Mouse (Mus musculus): ENCODE data around the gene St3gal2.
"Not testable (repeated sequence)": the region's sequence is repeated elsewhere in the genome, so short reads cannot be mapped to it uniquely, and the experiment has no call there.

The St3gal2 gene

GRCm38 (mm10) chr8:110917415-110917814, 2.3 kb upstream of the St3gal2 start:
- DNase-seq = no peak

- no peak for DNase-seq
These were observed 1.7 kb upstream of the St3gal2 start for GRCm38 (mm10) chr8:110918027-110918426.

GRCm38 (mm10) chr8:110918460-110918859, 1.3 kb upstream of the St3gal2 start:
- DNase-seq = no peak

DNA sequence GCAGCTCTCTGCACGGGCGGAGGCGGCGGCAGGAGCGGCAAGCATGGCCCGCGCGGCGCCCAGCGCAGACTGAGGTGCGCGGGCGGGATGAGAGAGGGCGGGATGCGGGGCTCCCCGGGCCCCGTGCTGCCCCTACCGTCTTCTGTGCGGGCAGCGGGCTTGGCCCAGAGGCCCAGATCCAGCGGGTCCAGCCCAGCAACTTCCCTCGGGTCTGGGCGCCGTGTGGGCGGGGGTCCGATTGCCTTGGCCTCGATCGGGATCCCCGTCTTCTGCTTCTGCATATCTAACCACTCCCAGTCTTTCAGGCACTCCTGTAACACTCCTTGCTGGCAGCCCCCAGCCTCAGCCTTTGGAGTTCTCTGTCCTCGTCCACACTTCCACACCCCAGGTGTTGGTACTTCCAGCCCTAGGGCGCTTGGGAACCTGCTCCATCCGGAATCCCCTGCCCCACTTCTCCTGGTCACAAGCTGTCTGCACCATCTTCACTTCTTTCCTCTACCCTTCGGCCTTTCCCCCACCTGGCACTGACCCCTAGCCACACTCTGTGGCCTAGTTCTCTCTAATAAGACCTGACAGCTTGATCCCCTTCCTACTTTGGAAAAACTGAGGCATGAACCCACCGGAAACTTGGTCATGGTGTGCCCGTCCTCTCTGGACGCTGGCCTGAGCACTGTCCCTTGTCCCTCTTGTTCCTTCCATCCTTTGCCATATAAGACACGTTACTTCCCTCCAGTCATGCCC, 480 bp downstream of the St3gal2 start:
- DNase-seq = no peak

- no peak for DNase-seq
These were observed 1.1 kb downstream of the St3gal2 start for GRCm38 (mm10) chr8:110920773-110921277.

GRCm38 (mm10) chr8:110921492-110922230, 1.9 kb downstream of the St3gal2 start:
- DNase-seq = no peak

DNA sequence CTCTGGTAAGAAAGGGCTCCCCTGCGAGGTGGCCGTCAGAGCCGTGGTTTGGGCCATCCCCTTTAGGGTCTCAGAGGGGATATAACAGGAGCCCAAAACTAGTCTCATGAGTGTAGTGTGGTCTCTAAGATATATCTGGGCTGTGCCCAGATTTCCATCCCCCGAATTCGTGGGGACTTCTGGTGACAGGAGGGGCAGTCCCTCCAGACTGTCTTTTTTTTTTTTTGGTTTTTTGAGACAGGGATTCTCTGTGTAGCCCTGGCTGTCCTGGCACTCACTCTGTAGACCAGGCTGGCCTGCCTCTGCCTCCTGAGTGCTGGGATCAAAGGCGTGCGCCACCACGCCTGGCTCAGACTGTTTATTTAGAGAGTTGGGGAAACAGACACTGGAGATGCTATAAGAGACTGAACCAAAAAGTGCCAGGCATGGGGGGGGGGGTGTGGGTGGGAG, 6.0 kb downstream of the St3gal2 start:
- no peak for DNase-seq

DNA sequence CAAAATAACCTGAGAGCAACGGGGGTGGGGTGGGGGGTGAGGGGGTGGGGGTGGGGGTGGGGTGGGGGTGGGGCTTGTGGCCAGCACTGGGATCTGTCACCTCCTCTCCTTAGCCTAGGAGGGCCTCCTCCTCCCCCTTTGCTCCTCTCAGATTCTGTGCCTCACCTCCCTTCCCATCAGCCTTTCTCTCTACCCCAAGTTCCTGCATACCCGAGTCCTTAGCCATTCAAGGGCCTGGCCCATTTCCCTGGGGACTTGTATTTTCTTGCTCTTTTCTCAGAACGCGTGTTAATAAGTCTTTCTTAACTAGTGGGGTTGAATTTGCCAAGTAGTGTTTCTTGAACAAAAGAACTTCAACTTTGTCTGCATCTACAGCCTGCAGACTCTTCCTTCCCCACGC, 7.0 kb downstream of the St3gal2 start:
- DNase-seq = no peak

DNA sequence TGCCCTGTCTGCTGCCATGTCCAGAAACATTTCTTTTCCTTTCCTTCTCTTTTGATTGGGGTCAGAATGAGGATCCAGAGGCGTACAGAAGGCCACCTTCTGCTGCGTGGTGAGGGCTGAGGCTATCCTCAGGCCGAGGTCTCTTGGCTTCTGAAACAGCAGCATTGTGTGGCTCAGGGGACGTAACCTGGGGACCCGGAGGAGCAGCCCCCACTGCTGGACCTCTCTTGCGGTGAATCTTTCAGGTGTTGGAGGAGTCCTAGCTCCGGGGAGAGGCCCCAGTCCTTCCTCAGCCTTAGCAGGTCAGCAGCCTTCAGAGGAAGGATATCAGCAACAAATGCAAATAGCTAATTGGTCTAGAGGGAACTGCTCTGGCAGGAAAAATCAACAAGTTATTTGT, 8.7 kb downstream of the St3gal2 start:
- no peak for DNase-seq

- DNase-seq = no peak
These were observed 9.3 kb downstream of the St3gal2 start for GRCm38 (mm10) chr8:110929066-110929465.

DNA sequence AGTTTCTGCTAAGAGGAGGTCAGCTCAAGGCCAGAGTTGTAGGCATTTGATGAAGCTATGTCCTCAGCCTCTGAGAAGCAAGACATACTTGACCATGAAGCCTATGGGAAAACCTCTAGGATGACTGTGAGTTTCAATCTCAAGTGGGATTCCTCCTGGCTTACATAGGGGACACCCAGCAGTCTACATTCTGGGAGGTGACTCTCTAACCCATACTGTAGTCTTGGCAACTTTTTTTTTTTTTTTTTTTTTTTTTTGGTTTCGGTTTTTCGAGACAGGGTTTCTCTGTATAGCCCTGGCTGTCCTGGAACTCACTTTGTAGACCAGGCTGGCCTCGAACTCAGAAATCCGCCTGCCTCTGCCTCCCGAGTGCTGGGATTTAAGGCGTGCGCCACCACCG, 9.9 kb downstream of the St3gal2 start:
- DNase-seq = not testable (repeated sequence)

DNA sequence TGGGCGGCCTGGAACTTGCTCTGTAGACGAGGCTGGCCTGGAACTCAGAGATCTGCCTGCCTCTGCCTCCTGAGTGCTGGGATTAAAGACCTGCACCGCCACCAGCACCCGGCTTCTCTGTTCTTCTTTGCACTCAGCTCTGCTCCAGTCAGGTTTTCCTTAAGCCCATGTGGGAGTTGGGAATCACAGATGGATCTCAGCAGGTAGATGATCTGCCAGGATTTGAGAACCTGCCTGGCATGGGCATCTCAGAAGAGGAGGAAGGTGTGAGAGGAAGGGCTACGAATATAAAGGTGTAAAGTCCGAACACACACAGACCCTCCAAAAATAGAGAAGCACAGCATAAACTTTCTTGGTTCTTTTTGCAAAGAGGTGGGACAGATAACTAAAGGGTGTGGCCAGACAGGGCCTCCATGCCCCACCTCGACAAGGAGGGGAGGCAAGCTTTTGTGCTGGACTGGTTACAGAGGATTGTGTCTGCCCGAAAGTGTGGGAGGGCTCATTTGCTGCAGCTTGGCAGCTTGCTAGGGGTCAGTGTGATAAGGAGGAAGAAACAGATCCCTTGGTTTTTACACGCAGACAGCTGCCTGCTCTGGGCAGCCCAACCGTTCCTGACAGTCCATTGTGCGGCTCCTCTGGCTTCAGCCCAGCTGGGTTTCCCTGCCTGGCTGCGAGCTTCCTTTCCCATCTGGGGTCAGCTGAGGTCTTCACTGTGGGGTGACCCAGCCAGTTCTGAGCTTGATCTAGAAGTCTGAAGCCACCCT, 11.6 kb downstream of the St3gal2 start:
- DNase-seq = peak; percentile 67

GRCm38 (mm10) chr8:110932444-110932843, 12.7 kb downstream of the St3gal2 start:
- DNase-seq = no peak

DNA sequence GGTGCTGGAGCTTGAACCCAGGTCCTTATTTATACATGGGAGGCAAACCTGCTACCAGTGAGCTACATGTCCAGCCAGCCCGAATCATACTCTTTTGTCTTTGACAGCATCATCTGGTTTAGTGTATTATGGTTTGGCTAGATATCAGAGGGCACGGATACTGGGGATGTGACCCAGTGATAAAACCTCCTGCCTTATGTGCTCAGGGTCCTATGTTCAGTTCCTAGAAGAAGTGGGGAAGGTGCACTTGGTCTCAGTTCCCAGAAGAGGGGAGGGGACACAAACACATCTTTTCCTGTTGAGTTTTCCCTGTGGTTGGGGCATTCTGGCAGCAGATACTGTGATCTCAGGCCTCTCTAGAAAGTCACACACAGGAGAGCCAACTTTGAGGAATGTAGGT, 13.6 kb downstream of the St3gal2 start:
- no peak for DNase-seq

GRCm38 (mm10) chr8:110936217-110936616, 16.5 kb downstream of the St3gal2 start:
- DNase-seq = peak; percentile 56

DNA sequence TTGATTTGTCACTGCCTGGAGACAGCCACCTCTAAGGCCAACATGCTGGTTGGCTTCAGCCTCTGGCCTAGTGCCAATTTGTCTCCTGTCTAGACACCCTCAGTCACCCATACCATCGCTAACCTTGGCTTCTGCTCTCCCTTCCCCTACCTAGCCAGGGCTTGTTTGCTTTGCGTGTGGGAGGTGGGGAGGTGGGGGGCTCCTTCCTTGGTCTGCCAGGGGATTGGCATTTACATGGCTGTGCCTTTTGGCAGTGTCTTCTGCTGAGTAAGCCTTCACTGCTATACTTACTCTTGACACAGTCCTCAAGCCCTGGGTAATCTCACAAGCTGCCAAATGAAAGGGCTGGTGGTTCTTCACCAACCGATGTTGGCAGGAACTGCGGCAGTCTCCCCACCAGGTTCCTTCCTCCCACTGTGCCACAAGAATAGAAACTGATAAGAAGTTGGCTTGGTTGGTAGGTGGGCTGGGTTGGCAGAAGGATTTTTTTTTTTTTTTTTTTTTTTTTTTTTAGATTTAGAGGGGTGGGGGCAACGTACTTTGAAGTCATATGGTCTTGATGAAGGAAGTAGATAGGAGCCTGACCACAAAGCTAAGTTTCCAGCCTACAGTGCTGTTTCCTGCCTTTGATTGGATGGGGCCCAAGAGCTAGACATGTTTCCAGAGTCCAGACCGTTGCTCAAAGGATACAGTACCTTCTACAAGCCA, 19.3 kb downstream of the St3gal2 start:
- peak; percentile 71 for DNase-seq

DNA sequence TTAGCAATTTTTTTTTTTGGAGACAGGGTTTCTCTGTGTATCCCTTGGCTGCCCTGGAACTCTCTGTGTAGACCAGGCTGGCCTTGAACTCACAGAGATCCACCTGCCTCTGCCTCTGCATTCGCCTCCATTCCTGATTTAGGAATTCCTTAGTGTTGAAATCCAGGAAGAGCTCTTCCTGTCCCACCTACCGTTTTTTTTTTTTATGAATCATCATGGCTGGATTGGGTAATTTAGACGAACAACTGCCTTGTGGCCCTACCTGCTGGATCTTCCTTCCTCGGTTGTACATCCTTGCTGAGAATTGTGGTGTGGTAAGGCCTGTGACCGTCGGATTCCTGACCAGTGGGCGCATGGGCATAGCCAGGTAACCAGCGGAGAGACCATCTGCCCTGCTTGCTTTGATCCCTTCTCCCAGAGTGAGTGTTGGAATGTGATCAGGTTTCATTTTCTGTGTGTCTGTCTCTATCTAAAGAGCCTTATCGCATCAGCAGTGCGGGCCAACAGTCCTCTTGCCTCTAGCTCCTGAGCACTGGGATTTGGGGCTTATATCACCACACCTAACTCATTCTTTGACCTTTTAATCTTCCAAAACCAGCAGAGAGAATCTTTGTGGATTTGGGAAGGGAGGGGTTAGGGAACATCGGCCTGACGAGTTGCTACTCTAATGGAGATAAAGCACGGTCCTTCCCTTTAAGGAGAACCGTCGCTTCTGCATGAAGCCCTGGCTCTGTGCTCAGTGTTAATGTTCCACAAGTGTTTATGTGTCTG, 21.1 kb downstream of the St3gal2 start:
- peak; percentile 81 for DNase-seq

GRCm38 (mm10) chr8:110941453-110941948, 21.8 kb downstream of the St3gal2 start:
- peak; percentile 80 for DNase-seq

DNA sequence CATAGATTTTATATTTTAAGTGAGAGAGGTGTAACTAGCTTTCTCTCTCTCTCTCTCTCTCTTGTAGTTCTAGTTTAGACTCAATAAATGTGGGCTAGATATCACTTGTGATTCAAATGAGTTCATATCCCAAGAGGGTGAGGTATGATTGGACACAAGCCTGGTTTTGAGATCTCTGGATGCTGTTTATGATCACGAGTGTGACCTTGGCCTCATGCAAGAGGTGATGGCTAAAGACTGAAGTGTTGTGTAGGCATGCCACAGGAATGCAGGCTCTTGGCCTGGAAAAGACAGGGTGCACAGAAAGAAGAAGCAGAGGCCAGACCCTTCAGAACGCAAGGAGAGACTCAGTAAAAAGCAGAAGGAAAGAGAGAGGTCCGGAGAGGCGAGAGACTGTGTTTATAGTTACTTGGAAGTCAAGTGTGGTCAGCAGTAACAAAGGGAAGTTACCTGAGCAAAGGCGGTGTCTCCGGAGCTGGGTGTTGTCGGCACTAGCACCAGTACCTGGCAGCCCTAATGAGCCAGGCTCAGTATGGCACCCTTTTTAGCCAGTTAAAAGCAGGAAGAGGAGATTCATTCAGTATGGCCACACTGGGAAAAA, 24.7 kb downstream of the St3gal2 start:
- no peak for DNase-seq

DNA sequence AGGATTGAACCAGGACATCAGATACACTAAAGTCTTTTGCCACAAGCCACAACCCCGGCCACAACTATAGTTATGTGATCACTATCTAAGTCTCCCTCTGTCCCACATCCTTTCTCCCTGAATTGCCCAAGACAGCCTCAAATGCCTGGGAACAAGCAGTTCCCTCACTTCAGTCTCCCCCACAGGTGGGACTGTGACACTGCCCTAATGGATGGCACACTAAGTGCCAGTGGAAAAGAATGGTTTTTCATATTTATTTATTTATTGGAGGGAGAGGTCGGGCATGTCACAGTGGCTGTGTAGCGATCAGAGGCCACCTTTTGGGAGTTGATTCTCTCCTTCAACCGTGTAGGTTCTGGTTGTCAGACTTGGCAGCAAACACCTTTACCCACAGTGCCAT, 26.0 kb downstream of the St3gal2 start:
- DNase-seq = no peak

GRCm38 (mm10) chr8:110950065-110950484, 30.4 kb downstream of the St3gal2 start:
- no peak for DNase-seq
